8 mouse cellular contexts compared by ENCODE assay signal in genomic region chr7:101301881-101302456, GRCm38 (mm10). TPM values are rescaled to one million over a fixed set of nuclear protein-coding genes. Genes with fewer than 3 reads are reported as not detected.
DNase-seq lines count a peak whose midpoint lies in the region; ATAC-seq and TF ChIP-seq lines count a peak whose summit lies in the region.

Atg16l2 (minus strand) TSS chr7:101302251.

- peak within 1 kb of the TSS; percentile 70 for H3K4me3 ChIP-seq in hindbrain, embryonic 13.5 days

- TF ChIP-seq CTCF in Patski (IDR thresholded peaks at IDR 0.05) = no peak

- peak within 1 kb of the TSS; percentile 94 for H3K4me2 ChIP-seq in hindbrain, embryonic 13.5 days

- H3K9me3 ChIP-seq in hindbrain, embryonic 13.5 days = no peaks in the 10 kb centered on the region

- under 1% methylated on average over 39 of the region's 39 CpGs for WGBS in hindbrain, embryonic 13.5 days

- peak within 1 kb of the TSS; percentile 68 for H3K27ac ChIP-seq in hindbrain, embryonic 13.5 days

- peaks cover 21% of the 10 kb centered on the region for H3K4me1 ChIP-seq in hindbrain, embryonic 13.5 days (replicated peaks)

- H3K36me3 ChIP-seq in hindbrain, embryonic 13.5 days = no peaks in the 10 kb centered on the region

- peak within 1 kb of the TSS; percentile 78 for H3K9ac ChIP-seq in hindbrain, embryonic 13.5 days

- DNase-seq in Patski (ENCODE audit: low read depth, low spot score) = peak; percentile 80
- DNase-seq in cerebellum, postnatal 14 days = peak; percentile 89 to 94
- DNase-seq in frontal cortex, postnatal 14 days (ENCODE audit: low spot score in 2 of 2) = peak; percentile 86 to 89
- peak; percentile 72 to 86 for DNase-seq in layer of hippocampus, postnatal 25 days (ENCODE audit: extremely low spot score in 1 of 2, low spot score in 1 of 2)
- DNase-seq in lung, postnatal 25 days (ENCODE audit: low spot score) = peak; percentile 95
- peak; percentile 96 for DNase-seq in retina, embryonic 14.5 days (ENCODE audit: low spot score)
- DNase-seq in thymus, postnatal 4 days = peak; percentile 97

- ATAC-seq in Patski = peak; percentile 90
- ATAC-seq in hindbrain, embryonic 13.5 days (ENCODE audit: low FRiP score) = peak; percentile 97

- POLR2A ChIA-PET in Patski (lab: Charles Lee) = interaction anchor here (0.6 to 1.5 kb wide), 8 partner anchors 9 to 338 kb away, joined by 3 to 4 read pairs (median 3); no protein-coding TSS in a partner anchor

- in situ Hi-C loops in Patski (cut with MboI; ENCODE audit: low pct_unique_long_range_greater_than_20kb) = no loop called here

- CTCF ChIA-PET in Patski (lab: Charles Lee) = interaction anchor here (1.0 to 2.8 kb wide), 4 partner anchors 9 to 68 kb away, joined by 3 to 18 read pairs (median 3); no protein-coding TSS in a partner anchor

- no peaks in the 10 kb centered on the region for H3K27me3 ChIP-seq in Patski
- peaks cover 34% of the 10 kb centered on the region for H3K27me3 ChIP-seq in hindbrain, embryonic 13.5 days

RNA-seq across cellular contexts. Expression of gene Atg16l2, which starts in this region (rescaled TPM):
- polyA plus RNA-seq in Patski (2021) = 39.5 TPM
- polyA plus RNA-seq in hindbrain, embryonic 13.5 days (2015; fragmentation: Nextera tagmentation; extraction: Ambion mirVana) = 17.5 and 20.8 TPM in 2 replicates
- total RNA-seq in layer of hippocampus, postnatal 25 days (2021) = 10 to 100 TPM; 35.1 to 36.6 TPM

Comparison
In these comparisons a context has a peak if more than half of its experiments do, and no peak if none do; other contexts are left out.
1. Peak in every context shown above with its lines: DNase-seq, ATAC-seq, H3K4me3 ChIP-seq and H3K27ac ChIP-seq.